Mouse (Mus musculus) neural tube, embryonic 12.5 days (tissue): Measurements from ENCODE around the gene Dnmt3a. TPM values are rescaled to one million over a fixed set of nuclear protein-coding genes. Genes with fewer than 3 reads are reported as not detected.

ENCODE experiments used
- ATAC-seq: fragments of 200-750 bp; cut with Nextera tagmentation; 2 replicates; pipeline ENCODE4 v1.8.0; 2017; ENCODE audit warnings: low read depth, mild to moderate bottlenecking, moderate TSS enrichment, moderate library complexity; ENCODE audit not compliant: low FRiP score
- H3K27ac ChIP-seq: fragments of 300-500 bp; sonication (generic); 2 replicates; pipeline ENCODE4 v1.5.1; 2016
- H3K27me3 ChIP-seq: fragments of 300-500 bp; sonication (generic); replicated peaks from 2 replicates; pipeline ENCODE4 v1.6.1; 2016; ENCODE audit warnings: mild to moderate bottlenecking
- H3K36me3 ChIP-seq: fragments of 300-500 bp; sonication (generic); 2 replicates; pipeline ENCODE4 v1.6.1; 2016; ENCODE audit warnings: mild to moderate bottlenecking
- H3K4me1 ChIP-seq: fragments of 300-500 bp; sonication (generic); 2 replicates; pipeline ENCODE4 v1.6.1; 2016
- H3K4me2 ChIP-seq: fragments of 300-500 bp; sonication (generic); replicated peaks from 2 replicates; pipeline ENCODE4 v1.6.1; 2016; ENCODE audit warnings: mild to moderate bottlenecking
- H3K4me3 ChIP-seq: fragments of 300-500 bp; sonication (generic); 2 replicates; pipeline ENCODE4 v1.5.1; 2016
- H3K9ac ChIP-seq: fragments of 300-500 bp; sonication (generic); 2 replicates; pipeline ENCODE4 v1.6.1; 2016; ENCODE audit warnings: mild to moderate bottlenecking
- H3K9me3 ChIP-seq: fragments of 300-500 bp; sonication (generic); 2 replicates; pipeline ENCODE4 v1.6.1; 2016; ENCODE audit warnings: mild to moderate bottlenecking
- WGBS: fragments of 180-500 bp; shearing (Covaris S2); methylation state at CpG from one replicate; pipeline ENCODE4 v1.1.7; 2016; 5-methylcytosine and 5-hydroxymethylcytosine counted together
- polyA plus RNA-seq: library from polyadenylated mRNA; unstranded; fragments of >200 nt; fragmentation: Nextera tagmentation; extraction: Ambion mirVana; gene quantifications from 2 replicates; pipeline ENCODE4 v1.2.1, GENCODE M21; 2016

Dnmt3a gene
- 146 and 175 TPM in 2 replicates for polyA plus RNA-seq

DNA sequence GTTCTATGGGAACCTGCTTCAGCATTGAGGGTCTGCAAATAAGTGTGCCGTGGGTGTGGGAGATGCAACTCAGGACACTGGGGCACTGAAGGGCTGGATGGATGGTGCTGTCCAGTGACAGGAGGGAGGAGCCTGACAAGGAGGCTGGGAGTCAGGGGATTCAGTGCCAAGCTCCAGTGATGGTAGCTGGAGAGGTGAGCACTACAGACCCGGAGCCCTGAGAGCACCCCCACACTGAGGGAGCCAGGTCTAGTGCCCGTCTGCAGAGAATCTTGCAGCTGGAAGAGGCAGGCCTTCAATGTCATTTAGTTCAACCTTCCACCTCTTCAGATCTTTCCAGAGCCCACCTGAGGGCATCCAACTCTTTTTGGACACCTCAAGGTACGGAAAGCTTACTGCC is at the start of gene Dnmt3a:
Gene Dnmt3a, plus strand, starts transcription at position 156 of the 400 bp plus-strand sequence.
- peak within 1 kb of the TSS; percentile 88 for H3K4me2 ChIP-seq
- H3K9ac ChIP-seq: peak within 1 kb of the TSS; percentile 89
- H3K9me3 ChIP-seq: no peaks in the 10 kb centered on the region
- H3K27me3 ChIP-seq: no peaks in the 10 kb centered on the region
- ATAC-seq: peak; percentile 14
- WGBS: 17% methylated on average over 4 of the region's 4 CpGs
- no peaks in the 10 kb centered on the region for H3K36me3 ChIP-seq
- H3K4me3 ChIP-seq: peak within 1 kb of the TSS; percentile 79
- peaks cover 34% of the 10 kb centered on the region for H3K4me1 ChIP-seq
- peak within 1 kb of the TSS; percentile 75 for H3K27ac ChIP-seq

DNA sequence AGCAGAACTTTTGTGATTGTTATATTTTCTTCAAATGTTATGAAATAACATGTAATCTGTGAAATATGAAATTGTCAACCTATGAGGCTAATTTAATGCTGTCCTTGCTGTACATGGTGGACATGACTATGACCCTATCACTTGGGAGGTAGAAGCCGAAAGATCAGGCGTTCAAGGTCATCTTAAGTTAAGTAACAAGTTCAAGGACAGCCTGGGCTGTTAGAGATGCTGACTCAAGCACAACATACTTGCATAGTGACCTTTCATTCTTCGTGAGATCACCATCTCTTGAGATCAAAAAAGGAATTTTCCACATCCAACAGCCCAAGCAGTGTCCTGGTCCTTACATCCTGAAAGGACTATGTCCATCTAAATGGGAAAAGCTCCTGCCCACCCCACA is 49.6 kb upstream of the Dnmt3a start:
- no peak overlapping the region for H3K4me3 ChIP-seq
- ATAC-seq: no peak
- H3K4me1 ChIP-seq: no peaks in the 10 kb centered on the region
- no peak overlapping the region for H3K27ac ChIP-seq
- 94% methylated on average over 3 of the region's 3 CpGs for WGBS
- no peaks in the 10 kb centered on the region; the same call in 1 of the 2 replicates for H3K36me3 ChIP-seq
- no peaks in the 10 kb centered on the region for H3K9me3 ChIP-seq
- H3K9ac ChIP-seq: no peak overlapping the region
- no peak overlapping the region for H3K4me2 ChIP-seq
- no peaks in the 10 kb centered on the region for H3K27me3 ChIP-seq

DNA sequence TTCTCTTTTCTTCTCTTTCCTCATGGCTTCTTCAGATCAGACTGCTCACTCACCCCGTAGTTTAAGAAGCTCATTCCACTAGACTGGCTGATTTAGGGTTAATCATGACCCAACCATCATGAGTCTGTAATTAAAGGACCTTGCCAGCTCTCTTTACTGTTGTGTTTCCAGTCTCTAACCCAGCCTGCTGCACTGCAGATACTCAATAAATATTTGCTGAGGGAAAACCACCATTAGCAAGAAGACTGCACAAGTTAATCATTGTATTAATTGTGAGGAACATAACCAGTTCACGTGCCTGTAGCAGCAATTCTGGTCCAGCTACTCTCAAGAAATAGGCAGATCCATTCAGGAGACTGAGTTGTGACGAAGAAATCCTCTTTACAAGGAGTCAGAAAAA is 47.7 kb upstream of the Dnmt3a start:
- no peak for ATAC-seq
- Histone ChIP-seq H3K4me1 (no peaks in the 10 kb centered on the region), H3K4me3 (no peak overlapping the region), H3K27me3 (no peaks in the 10 kb centered on the region), H3K4me2 (no peak overlapping the region), H3K9me3 (no peaks in the 10 kb centered on the region), H3K9ac (no peak overlapping the region), H3K36me3 (no peaks in the 10 kb centered on the region), H3K27ac (no peak overlapping the region)
- WGBS: 85% methylated on average over 3 of the region's 3 CpGs

DNA sequence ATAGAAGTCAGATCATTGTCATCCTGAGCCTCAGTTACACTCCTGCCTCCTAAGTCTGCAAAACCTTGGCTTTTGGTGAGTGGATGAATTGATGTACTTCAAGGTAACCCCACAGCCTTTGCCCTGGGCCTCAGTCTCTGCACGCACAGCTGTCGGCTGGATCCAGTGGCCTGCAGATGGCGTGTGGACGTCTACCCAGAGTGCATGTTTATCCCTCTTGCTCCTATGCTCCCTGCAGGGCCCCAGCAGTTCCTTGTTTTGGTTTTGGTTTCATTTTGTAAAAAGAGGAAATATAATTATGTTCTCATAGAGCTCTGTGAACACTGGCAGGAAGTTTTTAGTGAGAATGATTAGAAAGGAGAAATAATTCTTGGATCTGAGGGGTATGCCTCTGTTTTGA is 46.4 kb upstream of the Dnmt3a start:
- no peaks in the 10 kb centered on the region for H3K27me3 ChIP-seq
- no peak overlapping the region for H3K4me2 ChIP-seq
- H3K4me3 ChIP-seq: no peak overlapping the region
- no peak overlapping the region for H3K9ac ChIP-seq
- H3K9me3 ChIP-seq: no peaks in the 10 kb centered on the region
- no peaks in the 10 kb centered on the region for H3K4me1 ChIP-seq
- no peak overlapping the region for H3K27ac ChIP-seq
- WGBS: 57% methylated on average over 4 of the region's 4 CpGs
- H3K36me3 ChIP-seq: no peaks in the 10 kb centered on the region
- no peak for ATAC-seq

DNA sequence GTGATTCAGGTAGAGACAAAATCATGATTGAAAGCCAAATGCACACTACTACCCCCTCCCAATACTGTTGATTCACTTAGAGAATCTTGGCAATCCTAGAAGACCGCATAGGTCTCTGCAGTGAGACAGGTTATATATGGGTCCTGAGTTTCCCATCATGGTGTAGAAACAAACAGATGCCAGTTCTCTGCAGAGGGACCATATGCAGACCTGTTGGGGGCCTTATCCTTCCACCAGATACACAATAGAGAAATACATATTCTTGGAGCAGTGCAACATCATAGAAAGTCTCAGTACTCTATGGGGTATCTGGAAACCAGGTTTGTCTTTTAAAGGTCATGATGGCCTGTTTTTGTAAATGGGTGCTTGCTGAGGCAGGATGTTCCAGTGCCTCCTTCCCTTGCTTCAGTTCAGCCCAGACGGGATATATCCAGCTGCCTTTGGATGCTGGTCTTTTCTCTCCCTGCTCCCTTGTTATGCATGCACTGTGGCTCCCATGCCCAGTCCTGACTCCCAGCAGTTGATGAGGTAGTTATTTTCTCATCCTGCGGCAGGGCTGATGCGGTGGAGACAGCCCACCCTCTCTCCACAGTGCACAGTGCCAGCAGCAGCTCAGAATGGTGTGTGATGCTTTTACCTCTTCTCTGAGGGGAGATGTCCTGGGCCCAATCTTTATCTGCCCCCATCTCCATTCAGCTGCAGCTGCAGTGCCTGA is 44.8 kb upstream of the Dnmt3a start:
- Histone ChIP-seq H3K27me3 (no peaks in the 10 kb centered on the region), H3K27ac (no peak overlapping the region), H3K4me2 (no peak overlapping the region), H3K36me3 (no peaks in the 10 kb centered on the region), H3K4me3 (no peak overlapping the region), H3K9me3 (no peaks in the 10 kb centered on the region), H3K4me1 (no peaks in the 10 kb centered on the region), H3K9ac (no peak overlapping the region)
- 75% methylated on average over 4 of the region's 4 CpGs for WGBS
- no peak for ATAC-seq

DNA sequence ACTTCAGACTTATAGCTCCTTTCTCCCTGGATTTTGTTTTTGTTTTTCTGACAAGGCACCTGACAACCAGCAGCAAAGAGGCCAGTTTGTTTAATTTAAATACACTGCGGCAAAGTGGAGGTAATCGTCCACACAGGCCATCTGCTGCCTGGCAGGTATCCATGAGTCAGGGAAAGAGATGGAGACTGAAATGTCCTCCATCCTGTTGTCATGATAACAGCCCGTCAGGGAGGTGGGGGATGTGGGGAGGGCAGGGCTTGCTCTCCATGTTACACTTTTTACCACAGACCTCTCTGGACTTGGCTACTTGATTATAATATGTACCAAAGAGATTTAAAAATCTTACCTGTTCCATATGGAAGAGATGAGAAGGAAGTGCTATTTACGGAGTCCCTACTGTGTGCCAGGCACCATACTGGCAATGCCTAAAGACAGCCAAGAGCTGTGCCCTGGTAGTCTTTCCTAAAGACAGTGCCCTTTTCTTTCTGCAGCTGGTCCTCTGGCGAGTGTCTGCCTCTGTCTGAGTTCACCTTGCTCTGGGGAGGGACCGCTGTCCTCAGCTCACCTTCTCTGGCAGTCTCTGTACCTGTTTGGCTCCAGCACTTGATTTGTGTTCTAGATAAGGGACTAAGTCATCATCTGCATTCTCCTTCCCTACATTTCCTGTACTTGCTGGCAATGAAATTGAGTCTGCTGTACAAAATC is 44.1 kb upstream of the Dnmt3a start:
- ATAC-seq: no peak
- Histone ChIP-seq H3K9me3 (no peaks in the 10 kb centered on the region), H3K4me2 (no peak overlapping the region), H3K4me3 (no peak overlapping the region), H3K27ac (no peak overlapping the region), H3K4me1 (no peaks in the 10 kb centered on the region), H3K9ac (no peak overlapping the region), H3K36me3 (no peaks in the 10 kb centered on the region), H3K27me3 (no peaks in the 10 kb centered on the region)
- 83% methylated on average over 6 of the region's 6 CpGs for WGBS

DNA sequence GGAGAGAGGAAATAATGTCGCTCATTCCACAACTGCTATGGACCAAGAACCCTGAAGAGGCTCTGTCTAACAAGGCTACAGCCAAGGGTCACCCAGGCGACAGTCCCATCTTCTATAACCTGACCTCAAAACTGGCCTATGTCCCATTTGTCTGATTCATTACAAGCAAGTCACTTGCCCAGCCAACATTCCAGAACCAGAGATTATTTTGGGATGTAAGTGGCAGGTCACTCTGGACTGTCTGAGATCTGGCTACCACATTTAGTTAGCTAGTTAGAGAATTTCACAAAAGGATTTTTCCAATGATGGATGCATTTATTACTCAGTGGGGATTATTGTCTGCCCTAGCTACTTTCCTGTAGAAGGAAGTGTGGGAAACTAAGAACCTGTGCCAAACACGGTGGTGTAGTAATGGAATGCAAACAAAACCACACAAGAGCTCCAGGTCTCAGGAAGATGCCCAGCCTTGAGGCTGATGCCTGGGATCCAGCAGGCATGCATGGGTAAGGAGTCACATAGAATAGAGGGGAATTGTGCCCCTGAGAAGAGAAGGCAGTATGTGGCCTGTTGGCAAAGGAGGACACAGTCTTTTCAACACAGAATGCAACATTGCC is 41.5 kb upstream of the Dnmt3a start:
- Histone ChIP-seq H3K9me3 (no peaks in the 10 kb centered on the region), H3K4me2 (no peak overlapping the region), H3K36me3 (no peaks in the 10 kb centered on the region), H3K9ac (no peak overlapping the region), H3K4me1 (no peaks in the 10 kb centered on the region), H3K27me3 (no peaks in the 10 kb centered on the region), H3K4me3 (no peak overlapping the region), H3K27ac (no peak overlapping the region)
- ATAC-seq: no peak
- WGBS: 84% methylated on average over 3 of the region's 3 CpGs

DNA sequence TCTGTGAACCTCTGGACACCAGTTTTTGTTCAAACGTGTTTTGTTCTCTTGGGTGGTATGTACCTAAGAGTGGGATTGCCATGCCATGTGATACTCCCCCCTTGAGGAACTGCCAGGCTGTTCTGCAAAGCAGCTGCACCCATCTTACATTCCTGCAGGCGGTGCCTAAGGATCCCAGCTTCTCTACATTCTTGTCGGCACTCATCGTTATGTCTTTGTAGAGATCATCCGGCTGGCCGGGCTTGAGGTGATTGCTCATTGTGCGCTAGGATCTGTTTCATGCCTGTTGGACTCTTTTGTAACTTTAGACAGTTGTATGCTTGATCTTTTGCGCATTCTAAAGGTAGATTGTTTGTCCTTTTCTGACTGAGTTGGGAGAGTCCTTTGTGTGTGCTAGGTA is 38.4 kb upstream of the Dnmt3a start:
- Histone ChIP-seq H3K36me3 (no peaks in the 10 kb centered on the region), H3K4me1 (no peaks in the 10 kb centered on the region), H3K9me3 (no peaks in the 10 kb centered on the region), H3K9ac (no peak overlapping the region), H3K27ac (no peak overlapping the region), H3K4me2 (no peak overlapping the region), H3K4me3 (no peak overlapping the region), H3K27me3 (no peaks in the 10 kb centered on the region)
- WGBS: 42% methylated on average over 8 of the region's 8 CpGs
- ATAC-seq: no peak

DNA sequence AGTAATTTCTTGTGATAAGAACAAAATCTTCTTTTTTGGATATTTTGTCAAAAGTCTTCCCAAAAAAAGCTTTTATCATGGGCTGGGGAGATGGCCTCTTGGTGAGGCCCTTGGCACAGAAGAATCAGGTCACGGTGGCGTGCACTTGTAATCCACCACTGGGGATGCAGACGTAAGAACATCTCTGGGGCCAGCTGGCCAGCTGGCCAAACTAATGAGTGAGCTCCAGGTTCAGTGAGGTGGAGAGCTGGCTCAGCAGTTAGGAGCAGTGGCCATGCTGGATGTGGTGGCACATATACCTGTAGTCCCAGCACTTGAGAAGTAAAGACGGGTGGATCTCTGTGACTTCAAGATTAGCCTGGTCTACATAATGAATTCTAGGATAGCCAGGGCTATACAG is 37.4 kb upstream of the Dnmt3a start:
- H3K4me1 ChIP-seq: no peaks in the 10 kb centered on the region
- WGBS: 89% methylated on average over 4 of the region's 4 CpGs
- no peaks in the 10 kb centered on the region for H3K9me3 ChIP-seq
- H3K27me3 ChIP-seq: no peaks in the 10 kb centered on the region
- H3K4me2 ChIP-seq: no peak overlapping the region
- H3K9ac ChIP-seq: no peak overlapping the region
- H3K27ac ChIP-seq: no peak overlapping the region
- no peak overlapping the region for H3K4me3 ChIP-seq
- H3K36me3 ChIP-seq: peaks cover 10% of the 10 kb centered on the region; the same call in 1 of the 2 replicates
- ATAC-seq: no peak

DNA sequence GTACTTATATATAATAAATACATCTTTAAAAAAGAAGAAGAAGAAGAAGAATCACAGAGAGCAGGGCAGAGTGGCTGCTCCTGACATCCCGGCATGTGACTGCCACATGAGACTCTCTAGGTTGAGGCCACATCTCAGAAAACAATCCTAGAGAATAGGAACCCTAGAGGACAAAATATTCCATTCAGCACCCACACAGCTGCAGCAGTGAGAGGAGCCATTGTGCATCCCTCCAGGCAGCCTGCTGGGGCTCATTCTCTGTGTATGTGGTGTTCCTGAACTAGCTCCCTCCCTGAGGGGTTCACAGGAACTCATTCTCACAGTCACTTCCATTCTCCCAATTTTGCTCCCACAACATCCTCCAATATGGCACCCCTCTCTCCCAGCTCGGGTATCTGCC is 35.3 kb upstream of the Dnmt3a start:
- H3K4me3 ChIP-seq: no peak overlapping the region
- no peak overlapping the region for H3K9ac ChIP-seq
- H3K4me2 ChIP-seq: no peak overlapping the region
- no peaks in the 10 kb centered on the region for H3K4me1 ChIP-seq
- H3K27ac ChIP-seq: no peak overlapping the region
- H3K9me3 ChIP-seq: no peaks in the 10 kb centered on the region
- peaks cover 15% of the 10 kb centered on the region; the same call in 1 of the 2 replicates for H3K36me3 ChIP-seq
- ATAC-seq: no peak
- no peaks in the 10 kb centered on the region for H3K27me3 ChIP-seq
- WGBS: 66% methylated on average over 2 of the region's 2 CpGs

DNA sequence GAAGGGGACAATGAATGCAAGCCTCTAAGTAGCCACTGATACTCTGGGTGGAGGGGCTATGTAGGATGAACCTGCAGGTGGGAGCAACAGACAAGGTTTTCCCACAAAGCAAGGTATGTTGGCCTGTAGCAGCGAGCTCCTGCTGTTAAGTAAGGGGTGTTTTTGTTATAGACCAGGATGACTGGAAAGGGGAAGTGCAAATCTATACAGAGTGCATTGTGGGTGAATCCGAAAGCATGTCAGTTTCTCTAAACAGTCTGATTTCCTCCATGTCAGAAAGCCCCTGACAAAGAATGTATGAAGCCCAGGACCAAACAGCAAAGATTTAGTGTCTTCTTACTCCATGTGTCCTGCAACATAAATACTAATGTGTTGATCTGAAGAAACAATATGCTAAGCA is 34.7 kb upstream of the Dnmt3a start:
- Histone ChIP-seq H3K4me2 (no peak overlapping the region), H3K36me3 (peaks cover 15% of the 10 kb centered on the region; the same call in 1 of the 2 replicates), H3K27me3 (no peaks in the 10 kb centered on the region), H3K4me3 (no peak overlapping the region), H3K4me1 (no peaks in the 10 kb centered on the region), H3K9ac (no peak overlapping the region), H3K9me3 (no peaks in the 10 kb centered on the region), H3K27ac (no peak overlapping the region)
- ATAC-seq: no peak
- 97% methylated on average over 2 of the region's 2 CpGs for WGBS

DNA sequence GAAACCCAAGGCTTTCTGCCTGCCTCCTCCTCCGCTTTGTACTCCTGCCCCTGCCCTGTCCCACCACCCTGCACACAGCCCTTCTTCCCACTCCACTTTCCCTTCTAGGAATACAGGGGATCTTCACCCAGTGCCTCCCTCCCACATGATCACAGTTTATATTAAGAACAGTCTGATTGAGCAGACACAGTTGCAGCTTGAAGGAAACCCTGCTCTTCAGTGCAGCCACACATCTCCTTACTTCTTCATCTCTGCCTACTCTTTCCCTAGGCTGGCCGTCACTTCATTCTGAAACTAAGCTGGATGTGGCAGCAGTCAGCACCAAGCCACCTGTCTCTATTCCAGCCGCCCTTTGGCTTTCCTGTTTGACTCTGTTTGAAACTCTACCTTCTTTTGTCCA is 32.2 kb upstream of the Dnmt3a start:
- no peak overlapping the region for H3K9ac ChIP-seq
- 91% methylated on average over 3 of the region's 3 CpGs for WGBS

More for the DNA sequence above, 32.2 kb upstream of the Dnmt3a start:
- peaks cover 15% of the 10 kb centered on the region; the same call in 1 of the 2 replicates for H3K36me3 ChIP-seq
- H3K27ac ChIP-seq: no peak overlapping the region
- H3K4me1 ChIP-seq: no peaks in the 10 kb centered on the region
- no peak for ATAC-seq
- no peak overlapping the region for H3K4me2 ChIP-seq
- no peaks in the 10 kb centered on the region for H3K9me3 ChIP-seq
- H3K4me3 ChIP-seq: no peak overlapping the region
- H3K27me3 ChIP-seq: no peaks in the 10 kb centered on the region
